Mouse (Mus musculus) T-helper 2 cell (primary cell): Measurements from ENCODE around the gene Gramd1b.

Experiments
- in situ Hi-C: fragments of 300-600 bp; cut with MboI, MseI; formaldehyde crosslinking; loops from one replicate; pipeline ENCODE4 v1.15.1; 2025; ENCODE audit warnings: high pct_unique_total_duplicates

Gramd1b gene

DNA sequence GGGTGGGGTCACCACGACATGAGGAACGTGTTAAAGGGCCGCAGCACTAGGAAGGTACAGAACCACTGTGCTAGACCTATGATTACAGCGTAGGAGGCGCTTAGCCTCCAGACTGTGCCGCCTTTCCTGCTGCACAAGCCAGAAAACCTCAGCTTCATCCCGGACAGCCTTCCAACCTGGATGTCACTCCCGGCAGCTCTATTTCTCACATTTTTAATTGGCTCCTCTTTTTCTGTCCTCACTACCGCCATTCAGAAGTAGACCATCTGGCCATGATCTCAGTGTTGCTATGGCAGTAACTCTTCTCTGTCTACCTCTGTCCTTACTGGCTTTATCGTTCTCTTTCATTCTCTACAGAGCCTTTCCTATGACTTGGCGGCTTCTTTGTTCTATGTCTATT, 126.5 kb downstream of the Gramd1b start:
- in situ Hi-C loops, result loop anchor here (10.0 to 25.0 kb wide), 2 partner anchors 50 to 183 kb away; no protein-coding TSS in a partner anchor

DNA sequence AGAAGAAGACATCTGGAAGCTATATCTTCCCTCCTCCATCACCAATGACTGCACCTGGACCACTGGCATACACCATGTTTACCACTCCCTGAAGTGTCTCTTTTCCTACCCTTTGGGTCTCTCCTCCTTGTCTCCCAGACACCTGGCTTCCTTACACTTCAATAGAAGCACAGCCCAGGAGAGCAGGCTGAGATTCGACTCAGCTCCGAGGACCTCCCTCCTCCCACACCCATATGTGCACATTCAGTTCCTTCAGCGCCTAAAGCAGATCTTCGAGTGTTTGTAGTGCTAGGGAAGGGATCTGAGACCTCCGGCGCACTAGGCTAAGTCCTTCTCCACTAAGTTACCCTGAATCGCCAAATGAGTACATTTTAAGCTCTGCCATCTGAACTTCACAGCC, 127.4 kb downstream of the Gramd1b start:
- in situ Hi-C loops, result loop anchor here (10.0 to 25.0 kb wide), 2 partner anchors 49 to 184 kb away; no protein-coding TSS in a partner anchor

DNA sequence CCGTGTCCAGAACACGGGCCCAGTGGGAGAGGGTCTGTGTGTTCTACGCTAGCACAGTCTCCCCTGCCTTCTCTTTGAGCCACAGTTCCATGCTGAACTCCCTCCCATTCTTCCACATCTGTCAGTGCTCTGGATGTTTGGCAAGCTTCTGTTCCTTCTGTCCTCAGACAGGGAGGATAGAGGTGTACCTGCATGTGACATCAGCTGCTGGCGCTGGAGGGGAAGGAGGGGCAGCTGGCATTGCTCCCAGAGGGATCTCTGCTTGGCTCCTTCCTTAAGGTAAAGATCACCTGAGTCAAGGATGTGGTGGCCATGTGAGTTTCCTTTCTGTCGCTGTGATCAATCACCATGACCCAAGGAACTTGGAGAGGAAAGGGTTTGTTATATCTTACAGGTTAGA, 129.4 kb downstream of the Gramd1b start:
- in situ Hi-C loops, result loop anchor here (10.0 to 25.0 kb wide), 2 partner anchors 47 to 185 kb away; no protein-coding TSS in a partner anchor

DNA sequence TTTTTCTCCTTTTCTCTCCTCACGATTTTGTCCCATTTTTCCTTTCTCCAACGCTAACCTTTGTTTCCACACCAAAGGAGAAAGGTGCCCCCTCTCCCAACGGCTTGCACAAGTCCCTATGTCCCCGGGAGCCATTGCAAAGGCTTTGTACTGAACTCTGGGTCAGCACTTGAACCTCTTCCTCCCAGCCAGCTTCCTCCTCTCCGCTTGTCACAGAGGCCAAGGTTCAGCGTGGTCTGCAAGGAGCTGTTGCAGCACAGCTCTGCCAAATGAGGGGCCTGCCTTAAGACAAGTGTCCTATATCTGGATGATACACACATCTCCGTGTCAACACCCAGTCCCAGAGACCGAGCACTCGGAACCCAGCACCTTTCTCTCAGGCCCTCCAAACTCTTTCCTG, 130.3 kb downstream of the Gramd1b start:
- in situ Hi-C loops, result loop anchor here (10.0 to 25.0 kb wide), 2 partner anchors 46 to 186 kb away; no protein-coding TSS in a partner anchor

DNA sequence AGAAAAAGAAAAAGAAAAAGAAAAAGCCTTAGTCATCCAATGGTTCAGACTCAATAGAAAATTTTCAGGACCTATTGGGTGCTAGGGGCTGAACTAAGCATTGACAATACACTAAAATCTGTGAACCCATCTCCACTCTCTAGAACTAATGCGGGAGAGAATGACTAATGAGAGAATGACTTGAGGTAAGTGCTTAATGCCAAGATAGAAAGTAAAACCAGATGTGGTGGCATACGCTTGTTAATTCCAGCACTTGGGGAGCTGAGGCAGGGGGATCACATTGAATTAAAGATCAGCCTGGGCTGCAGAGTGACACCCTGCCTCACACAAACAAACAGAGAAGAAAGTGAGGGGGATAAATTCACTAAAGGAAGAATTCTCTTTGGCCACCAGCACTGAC, 131.0 kb downstream of the Gramd1b start:
- in situ Hi-C loops, result loop anchor here (10.0 to 25.0 kb wide), 2 partner anchors 45 to 187 kb away; no protein-coding TSS in a partner anchor

DNA sequence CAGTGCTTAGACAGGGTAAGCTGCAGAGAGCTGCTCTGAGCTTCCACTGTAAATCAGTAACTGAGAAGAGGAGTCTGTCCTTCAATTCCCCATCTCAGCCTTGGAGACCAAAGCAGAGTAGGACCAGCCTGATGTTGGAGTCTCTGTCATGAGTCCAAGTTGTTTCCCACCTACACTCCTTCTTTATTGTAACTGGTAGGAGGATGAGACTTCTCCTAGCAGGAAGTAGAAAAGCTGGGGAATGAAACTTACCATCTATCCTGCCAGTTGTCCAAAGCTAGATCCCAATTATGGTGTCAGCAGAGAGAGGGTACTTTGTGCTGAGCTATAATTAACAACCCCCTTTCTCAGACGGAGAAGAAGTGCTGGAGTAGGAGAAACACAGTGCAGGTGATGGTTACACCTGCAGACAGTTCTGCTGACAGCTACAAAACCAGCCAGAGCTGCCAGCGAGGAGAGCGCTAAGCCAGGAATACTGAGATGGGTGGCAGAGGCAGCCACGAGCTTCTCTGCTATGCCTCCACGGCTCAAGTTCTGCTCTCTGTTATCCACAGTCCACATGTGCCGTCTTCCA, 131.7 kb downstream of the Gramd1b start:
- in situ Hi-C loops, result loop anchor here (10.0 kb wide), 1 partner anchor 65 kb away; no protein-coding TSS in a partner anchor

DNA sequence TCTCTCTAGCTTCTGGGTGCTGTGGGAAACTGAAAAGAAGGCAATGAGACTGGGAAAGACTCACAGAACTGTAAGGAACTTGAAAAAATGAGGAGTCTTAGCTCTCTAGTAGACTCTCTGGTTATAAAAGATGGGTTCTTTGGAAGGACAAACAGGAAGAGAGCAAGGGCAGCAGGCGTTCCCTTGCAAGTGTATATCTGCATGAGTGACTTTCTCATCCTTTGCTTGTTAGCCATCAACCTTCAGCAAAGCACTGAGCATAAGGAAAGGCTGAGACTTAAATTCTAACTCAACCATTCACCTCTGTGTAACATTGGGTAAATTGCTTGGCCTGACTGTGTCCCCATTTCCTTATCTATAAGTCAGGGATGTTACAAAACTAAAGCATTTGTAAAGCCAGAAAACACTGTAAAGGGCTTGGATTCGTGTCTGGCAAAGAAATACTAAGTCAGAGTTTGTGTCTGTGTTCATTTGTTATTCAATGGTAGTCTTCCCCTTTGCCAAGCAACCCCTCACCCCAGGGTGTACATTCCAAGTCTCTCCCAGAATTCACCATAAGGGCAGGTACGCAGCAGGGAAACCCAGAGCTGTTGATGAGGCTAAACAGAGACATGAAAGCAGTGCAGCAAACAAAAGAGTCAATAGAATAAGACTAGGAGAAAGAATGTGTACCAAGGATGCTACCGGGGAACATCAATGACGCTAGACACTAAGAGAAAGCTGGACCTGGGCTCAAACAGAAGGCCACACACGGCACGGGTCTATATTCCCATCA, 133.5 kb downstream of the Gramd1b start:
- in situ Hi-C loops, result loop anchor here (10.0 kb wide), 1 partner anchor 63 kb away; no protein-coding TSS in a partner anchor

DNA sequence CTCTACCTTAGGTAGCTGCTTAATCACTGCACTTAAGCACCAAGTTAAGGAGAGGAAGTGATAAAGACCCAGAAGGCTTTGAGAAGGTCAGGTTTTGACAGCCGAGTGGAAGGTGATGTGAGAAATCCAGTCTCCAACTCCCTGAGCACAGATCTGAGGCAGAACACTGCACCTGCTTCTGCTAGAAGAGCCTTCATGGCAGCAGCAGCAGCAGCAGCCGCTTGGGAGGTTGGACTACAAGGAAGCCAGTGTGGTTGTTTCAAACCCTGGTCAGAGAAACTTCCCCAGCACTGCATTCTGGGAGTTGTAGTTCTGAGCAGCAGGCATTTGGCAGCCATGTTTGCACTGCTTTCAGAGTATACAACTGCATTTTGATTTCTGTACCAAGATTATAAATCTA, 134.1 kb downstream of the Gramd1b start:
- in situ Hi-C loops, result loop anchor here (10.0 kb wide), 1 partner anchor 62 kb away; no protein-coding TSS in a partner anchor

DNA sequence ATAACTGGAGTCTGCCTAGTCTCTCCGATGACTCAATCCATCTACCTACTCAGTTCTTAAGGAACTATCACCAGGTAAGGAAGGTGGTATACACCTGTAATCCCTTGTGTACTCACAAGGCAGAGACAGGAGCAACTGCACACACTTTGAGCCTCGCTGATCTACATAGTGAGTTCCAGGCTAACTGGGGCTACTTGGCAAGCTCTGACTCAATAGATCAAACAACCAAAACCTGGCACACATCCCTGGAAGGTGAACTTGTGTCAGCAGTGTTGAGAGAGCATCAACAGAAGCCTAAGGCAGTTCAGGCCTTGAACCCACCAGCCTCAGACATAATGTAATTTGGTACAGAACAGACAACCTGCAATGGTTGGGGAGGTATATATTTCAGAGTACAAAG, 135.0 kb downstream of the Gramd1b start:
- in situ Hi-C loops, result loop anchor here (10.0 kb wide), 1 partner anchor 61 kb away; no protein-coding TSS in a partner anchor

DNA sequence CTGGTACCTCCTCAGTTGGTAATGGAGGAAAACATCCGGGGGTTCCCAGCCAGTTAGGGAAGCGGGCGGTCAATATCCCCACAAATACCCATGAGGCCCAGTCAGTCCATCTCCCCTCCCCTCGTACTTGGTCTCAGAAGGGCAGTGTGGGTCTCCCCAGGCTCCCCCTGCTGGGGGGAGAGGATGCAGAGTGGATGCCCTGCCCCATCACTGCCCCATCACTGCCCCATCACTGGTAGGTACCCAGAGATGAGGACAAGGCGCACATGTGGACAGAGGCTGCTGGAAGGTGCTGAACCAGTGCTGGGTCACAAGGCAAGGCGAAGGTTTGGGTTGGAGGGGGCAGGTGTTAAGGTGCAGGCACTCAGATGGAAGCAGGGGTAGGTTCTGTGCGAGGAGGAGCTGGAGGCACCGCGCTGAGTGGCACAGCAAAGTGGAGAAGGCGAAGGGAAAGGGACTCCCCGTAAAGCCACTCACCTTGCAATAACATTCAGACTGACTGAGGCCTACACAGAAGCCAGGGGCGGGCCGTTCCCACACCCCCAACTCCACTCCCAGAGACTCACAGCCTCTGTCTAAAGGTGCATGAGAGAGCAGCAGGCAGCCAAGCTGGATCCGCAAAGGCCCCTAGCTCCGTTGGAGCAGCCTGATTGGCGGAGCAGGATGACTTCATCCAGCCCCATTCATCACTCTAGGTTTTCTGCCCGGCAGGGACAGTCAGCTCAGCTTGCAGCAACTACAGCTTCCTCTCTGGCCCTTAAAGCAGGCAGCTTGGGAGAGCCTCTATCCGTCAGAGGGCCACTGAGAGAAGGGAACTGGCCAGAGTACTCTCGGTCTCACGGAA, 139.1 kb downstream of the Gramd1b start:
- in situ Hi-C loops, result loop anchor here (10.0 kb wide), 1 partner anchor 57 kb away; no protein-coding TSS in a partner anchor

DNA sequence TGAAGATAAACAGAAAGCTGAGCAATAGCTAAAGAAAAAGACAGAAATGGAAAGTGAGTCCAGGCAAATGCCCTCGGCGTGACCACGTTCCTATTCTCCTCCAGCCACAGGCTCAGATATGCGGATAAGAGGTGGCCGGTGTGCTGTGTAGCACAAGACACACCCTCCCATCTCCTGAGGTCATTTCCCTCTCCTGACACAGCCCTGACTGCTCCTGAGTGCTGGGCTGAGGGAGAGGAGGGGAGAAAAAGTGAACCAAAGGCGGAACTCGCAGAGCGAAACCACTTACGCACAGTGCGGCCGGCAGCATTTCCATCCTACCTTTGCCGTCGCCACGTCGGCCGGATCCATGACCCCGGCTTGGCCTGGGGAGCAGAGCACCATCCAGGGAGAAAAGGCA, 139.8 kb downstream of the Gramd1b start:
- in situ Hi-C loops, result loop anchor here (10.0 kb wide), 1 partner anchor 57 kb away; no protein-coding TSS in a partner anchor

DNA sequence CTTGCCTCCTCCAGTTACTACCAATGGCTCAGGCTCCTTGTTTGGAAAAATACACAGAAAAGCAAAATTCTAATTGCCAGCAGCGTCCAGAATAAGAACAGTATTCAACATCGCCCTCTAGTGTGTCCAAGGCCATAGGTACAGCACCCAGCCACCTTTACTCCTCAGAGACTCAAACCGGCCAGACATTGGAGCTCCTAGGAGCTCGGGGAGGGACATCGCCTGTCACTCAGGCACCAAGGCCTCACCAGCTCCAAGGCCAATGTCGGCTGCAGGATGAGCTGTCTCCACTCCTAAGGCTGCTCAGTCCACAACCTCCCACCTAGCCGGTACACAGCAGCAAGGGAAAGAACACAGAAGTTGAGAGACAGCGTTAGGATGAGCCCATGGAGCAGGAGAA, 140.3 kb downstream of the Gramd1b start:
- in situ Hi-C loops, result loop anchor here (10.0 kb wide), 1 partner anchor 56 kb away; no protein-coding TSS in a partner anchor

DNA sequence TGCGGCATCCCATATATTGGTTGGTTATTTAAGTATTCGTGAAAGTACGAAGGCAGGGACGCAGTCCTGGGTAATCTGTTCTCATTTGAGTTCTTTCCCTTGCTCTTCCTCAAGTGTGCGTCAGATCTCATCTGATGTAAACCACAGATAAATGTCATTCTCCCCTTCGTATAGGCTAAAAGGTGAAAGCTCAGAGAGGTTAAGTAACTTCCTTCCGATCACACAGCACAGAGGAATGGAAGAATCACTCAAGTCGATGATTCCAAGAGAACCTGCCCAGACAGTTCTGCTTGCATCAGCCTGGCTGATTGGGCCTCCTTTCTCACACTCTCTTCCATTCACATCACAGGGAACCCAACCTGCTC, 140.8 kb downstream of the Gramd1b start:
- in situ Hi-C loops, result loop anchor here (10.0 kb wide), 1 partner anchor 56 kb away; no protein-coding TSS in a partner anchor

DNA sequence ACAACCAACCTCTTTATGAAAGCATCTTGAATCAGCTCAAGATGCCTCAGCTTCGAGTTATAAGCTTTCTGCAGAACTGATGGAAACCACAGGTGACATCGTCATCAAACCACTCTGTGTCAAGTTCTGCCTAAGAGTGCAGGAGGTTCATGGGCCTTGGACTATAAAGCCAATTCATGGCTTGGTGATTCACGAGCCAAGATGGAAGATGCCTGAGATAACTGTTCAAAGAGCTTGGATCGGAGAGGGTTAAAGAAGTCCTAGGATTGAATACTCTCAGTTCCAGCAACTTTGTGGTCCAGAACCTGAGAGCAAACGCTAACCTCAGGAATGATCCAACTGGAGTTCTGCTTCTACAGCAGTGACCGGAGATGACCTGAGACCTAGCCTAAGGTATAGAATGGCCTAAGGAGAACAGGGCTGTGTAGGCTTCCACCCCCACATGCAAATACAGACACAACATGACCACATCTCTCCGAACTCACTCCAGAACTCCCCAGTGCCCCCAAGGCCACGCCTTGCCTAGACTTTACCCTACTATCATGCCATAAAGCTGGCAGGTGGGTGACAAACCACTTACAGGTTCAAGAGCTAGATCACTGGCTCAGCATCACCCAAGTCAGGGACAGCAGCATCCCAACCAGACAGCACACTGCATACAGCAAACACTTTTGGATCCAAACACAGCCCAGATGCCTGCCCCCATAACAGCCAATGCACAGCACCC, 141.4 kb downstream of the Gramd1b start:
- in situ Hi-C loops, result loop anchor here (10.0 kb wide), 1 partner anchor 55 kb away; no protein-coding TSS in a partner anchor

DNA sequence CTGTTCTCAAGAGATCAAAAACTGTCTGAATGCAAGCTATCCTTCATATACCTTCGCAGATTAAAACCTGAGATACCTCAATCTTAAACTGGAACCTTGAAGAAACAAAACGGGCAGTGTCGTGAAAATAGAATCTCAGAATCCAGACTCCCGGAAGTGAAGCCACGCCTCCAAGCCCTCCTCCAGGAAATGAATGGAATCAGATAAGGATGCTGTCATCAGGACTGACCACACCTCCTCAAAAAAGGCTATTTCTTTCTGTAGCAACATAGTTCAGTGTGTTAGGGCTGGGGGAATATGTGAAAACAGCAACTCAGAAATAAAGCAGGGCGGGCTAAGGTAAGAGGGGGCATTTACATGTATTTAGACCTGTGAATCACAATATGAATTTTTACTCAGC, 142.0 kb downstream of the Gramd1b start:
- in situ Hi-C loops, result no loop called here

DNA sequence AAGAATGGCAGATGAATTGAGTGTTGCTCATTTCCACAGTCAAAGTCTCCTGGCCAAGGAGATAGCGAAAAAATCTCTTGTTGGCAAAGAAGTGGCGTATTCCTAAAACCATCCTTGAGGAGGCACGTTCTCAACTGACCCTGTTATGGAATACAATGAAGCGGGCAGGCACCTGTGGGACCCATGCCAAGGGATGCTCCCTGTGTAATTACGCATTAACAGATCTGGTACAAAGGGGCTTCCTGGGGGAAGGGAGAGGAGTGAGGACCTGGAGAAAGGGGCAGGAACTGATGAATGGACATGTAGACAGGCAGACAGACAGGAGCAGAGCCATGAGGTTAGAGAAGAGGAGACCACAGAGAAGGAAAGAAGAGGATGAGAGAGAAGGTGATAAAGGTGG, 146.4 kb downstream of the Gramd1b start:
- in situ Hi-C loops, result no loop called here

DNA sequence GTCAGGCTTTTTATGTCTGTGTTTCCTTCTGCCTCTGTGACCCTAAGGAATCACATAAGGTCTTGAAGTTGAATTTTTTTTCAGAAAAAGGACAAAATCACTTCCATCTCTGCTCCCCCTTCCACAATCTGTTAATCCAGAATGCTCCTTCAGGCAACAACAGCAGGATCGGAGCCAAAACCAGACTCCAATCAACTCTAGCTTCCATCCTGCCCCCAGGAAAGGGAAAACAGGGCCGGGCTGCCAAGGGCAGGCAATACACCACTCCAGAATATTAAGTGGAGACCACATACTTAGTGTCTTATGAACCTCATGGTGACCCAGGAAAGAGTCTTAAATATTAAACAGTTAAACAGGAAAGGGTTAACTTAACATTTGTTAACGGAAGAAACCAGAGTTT, 148.7 kb downstream of the Gramd1b start:
- in situ Hi-C loops, result no loop called here

DNA sequence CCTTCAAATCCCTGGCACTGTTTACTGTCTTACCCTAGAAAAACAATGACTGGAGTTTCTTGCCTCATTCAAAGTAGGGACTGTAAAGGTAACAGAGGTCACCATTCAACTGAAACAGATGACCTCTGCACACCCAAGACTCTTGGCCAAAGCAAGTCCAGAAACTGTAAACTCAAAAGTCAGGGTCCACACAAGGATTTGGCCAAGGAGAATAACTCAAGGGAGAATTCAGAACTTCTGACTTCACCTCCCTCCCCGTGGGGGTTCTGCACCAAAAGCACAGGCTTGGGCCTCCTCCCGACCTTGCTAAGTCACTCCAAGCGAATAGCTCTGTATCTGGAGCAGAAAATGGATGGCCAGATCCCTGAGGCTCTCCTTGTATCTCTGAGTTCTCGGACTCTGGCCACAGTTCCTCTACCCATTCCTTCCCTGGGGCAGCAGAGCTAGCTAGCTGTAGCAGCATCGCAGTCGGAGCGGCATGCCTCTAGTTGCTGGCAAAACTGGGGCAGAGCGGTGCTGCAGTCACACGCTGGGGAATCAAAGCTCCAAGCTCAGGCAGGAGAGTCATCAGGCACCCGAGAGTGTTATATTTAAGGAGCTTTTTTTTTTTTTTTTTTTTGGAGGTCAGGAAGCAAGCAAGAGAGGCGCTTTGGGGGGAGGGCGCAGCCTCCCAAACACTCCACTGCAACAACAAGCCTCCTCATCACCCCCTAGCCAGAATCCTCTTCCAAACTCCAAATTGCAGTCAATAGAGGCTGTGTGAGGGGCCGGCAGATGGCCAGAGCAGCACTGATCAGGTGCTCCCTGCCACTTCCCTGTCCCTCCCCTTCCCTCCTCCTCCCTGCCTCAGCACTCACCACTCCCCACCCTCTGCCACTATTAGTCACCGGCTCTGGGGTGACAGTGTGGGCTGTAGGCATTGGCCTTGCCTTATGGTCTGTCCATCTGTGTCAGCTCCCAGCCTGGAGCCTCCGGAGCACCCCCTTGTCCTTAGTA, 149.5 kb downstream of the Gramd1b start:
- in situ Hi-C loops, result no loop called here

DNA sequence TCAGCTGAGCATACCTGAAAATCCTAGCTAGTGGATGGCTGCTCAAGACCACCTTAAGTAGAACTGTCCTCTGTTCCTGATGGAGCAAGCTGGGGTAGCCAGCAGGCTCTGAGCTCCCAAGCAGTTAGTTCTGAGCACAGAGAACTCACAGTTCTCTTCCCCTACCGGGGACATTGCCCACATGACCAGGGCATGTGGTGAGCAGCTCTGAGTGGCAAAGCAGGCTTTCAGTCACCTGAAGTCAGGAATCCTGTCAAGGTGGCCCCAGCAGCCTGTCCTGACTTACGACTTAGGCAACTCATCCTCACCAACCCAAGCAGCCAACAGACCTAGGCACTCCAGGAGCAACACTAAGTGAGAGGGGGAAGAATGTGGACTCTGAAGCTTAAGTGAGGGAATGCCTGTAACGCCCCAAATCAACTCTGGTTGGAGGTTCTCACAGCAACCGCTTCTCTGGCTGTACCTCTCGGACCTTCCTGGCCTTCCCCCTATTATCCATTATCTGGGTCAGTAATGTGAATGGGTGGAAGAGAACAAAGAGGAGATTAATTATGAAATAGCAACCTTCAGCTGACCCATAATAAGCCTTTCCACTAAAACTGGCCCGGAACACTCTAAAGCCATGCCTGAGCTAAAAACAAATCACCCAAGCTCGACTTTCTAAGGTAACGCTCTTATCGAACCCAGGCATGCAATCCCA, 154.3 kb downstream of the Gramd1b start:
- in situ Hi-C loops, result no loop called here
